Mouse (Mus musculus): Measurements from ENCODE around the gene Vash1. TPM values are rescaled to one million over a fixed set of nuclear protein-coding genes. Genes with fewer than 3 reads are reported as not detected.

Vash1 gene
- 10 to 100 TPM in 1 of 2 experiments, 1 to 10 TPM in 1; 9.2 to 18.5 TPM for total RNA-seq (2021)
- long read RNA-seq, experiment 1 = 0 reads
- long read RNA-seq, experiment 2 = 0 reads

DNA sequence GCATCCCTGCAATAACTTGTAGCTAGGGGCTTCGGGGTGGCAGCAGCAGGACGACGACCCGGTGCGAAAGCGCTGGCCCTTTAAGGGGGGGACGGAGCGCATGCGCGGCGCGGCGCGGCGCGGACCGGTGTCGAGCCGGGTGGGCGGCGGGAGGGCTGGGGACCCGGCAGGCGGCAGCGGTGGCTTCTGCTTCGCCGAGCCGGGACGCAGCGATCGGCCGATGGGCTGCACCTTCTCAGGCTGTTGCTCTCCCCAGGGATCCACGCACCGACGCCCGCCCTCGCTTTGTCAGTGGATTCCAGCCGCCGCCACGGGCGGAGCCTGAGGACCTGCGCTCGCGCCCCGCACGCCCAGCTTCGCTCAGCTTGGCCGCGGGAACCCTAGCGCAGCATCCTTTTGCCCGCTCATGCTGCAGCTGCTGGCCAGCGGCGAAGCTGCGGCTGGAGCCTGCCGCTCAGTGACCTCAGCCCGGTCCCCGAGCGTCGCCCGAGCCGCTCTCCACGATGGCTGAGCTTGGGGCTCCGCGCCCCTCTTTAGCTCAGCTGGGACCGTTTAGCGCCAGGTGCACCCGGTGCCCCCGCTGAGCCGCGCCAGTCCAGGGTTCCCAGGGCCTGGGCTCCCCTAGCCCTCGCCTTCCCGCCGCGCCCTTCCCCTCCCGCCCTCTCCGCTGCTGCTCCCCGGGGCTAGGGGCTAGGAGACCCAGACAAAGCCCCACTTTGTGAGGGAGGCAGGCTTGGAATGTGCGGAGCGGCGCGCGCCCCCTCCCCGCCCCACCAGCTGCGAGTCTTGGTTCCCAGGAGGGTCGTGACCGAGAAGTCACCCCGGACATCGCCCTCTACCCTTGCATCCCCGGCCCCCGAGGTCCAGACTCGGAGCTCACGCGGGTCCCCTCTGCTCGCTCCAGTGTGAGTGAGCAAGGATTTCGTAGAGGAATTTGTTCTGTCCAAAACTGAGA, at the start of gene Vash1:
Gene Vash1 (plus strand): TSS at position 110 of the 955 bp plus-strand sequence.
- peak; percentile 68 to 80 for DNase-seq

DNA sequence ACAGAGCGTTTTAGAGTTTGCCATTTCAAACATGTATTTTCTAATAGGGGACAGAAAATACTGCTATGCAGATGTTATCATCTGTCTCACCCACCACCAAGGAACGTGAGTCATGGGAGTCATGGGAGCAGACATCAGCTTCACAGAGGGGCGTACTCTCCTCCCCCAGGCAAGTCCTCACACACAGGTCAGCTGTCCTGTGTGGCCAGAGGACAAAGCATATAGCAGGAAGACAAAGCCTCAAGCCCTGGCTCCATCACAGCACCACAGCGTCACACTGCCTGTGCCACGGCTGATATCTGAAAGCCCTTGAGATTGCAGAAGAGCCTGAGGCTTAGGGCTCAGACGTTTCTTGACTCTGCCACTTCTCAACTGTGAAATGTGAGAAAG, 49.7 kb upstream of the Vash1 start:
- no peak for DNase-seq

DNA sequence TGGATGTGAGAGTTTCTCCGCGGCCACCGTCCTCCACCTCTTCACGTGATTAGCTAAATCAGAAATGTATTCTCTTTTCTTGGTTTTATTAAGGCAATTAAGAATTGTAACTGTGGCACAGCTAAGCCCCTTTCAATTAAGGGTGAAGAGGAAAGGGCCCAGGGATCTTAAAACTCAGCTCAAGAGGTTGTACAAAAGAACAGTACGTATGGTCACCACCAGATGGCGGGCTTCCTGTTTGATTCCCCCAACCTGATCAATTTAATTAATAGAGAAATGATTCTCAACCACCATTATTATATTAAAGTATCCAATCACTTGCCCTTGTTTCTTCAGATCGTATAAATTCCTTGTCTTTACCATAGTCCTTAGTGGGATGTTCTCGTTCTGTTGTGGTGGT, 36.7 kb upstream of the Vash1 start:
- peak in 1 of 2 experiments; percentile 34 for DNase-seq

DNA sequence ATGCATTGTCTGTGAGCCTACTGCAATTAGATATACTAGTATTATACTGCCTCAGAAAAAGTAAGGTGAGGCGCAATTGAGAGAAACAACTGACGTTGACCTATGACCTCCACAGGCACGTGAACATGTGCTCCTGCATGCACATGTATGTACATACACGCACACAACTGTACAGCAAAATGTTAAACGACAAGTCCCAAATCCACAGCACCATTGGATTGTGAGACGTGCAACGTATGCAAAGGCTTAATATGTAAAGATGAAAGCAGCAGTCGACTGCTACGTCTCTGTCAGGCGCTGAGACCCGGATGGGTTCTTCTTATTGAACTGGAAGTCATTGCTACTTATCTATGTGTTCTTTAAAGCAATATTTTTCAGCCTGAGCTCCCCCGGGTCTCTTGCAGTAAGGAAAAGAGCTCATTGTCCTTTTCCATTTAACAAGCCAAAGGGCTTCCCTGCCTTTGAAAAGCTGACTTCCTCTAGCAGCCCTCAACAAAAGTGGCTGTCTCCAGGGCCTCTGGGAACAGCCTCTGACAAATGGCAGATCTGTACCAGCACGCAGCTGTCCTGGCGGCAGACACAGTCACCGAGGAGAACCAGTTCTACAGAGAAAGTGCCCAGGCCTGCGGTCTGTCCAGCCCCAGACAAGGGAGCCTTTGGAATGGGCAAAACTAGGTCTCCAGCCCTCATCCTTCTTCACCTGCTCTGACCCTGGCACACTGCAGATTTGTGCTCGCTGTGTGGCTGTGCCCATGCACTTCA, 33.8 kb upstream of the Vash1 start:
- DNase-seq = no peak

DNA sequence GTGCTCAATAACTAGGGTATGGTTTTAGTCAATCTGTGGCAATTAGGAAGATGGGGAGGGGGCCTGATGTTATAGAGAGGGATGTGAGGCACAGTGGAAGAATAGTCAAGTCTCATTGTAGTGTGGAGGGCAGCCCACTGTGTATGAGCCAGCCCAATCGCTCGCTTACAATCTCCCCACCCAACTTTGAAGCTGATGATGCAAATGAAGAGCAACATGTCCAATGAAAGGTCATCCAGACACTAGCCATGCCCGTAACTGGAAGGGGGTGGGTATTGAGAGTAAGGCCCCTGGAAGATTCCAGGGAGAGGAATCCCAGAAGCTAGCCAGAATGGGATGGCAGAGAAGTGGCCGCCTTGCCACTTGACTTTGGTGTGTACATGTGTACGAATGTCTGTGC, 33.0 kb upstream of the Vash1 start:
- no peak for DNase-seq

DNA sequence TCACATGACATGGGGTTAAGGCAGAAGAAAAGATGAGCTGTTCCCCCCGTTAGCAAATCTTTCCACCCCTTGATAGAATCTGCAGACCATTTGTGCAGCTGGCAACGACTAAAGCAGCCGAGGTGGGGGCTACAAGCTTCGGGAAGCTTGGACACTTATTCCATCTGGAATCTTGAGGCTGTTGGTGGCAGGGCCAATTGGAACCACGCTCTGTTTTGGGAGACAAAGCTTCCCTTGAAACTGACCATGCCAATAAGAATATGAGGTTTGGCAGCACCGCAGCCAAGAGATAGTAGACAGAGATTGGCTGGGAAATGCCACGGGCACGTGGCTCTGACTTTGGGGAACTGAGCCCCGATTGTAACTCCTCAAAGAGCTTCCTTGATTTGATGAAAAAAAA, 31.7 kb upstream of the Vash1 start:
- DNase-seq = peak; percentile 29 to 44

DNA sequence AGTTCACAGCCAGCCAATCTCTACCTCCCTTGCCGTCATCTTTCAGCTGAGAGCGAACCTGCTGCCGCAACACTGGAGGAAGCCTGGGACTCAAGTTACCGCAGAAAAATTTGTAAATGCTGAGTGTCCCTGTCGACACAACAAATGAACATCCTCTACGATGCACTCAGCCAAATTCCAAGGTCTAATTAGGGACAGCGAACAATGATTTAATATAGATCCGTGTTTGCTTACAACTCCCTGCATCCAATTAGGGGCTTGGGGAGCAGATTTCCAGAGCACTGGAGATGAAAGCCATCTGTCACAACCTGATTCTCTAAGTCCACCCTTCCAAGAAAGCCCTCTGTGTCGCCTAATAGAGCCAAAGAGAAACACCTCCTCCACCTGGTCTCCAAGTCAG, 31.2 kb upstream of the Vash1 start:
- DNase-seq = no peak

DNA sequence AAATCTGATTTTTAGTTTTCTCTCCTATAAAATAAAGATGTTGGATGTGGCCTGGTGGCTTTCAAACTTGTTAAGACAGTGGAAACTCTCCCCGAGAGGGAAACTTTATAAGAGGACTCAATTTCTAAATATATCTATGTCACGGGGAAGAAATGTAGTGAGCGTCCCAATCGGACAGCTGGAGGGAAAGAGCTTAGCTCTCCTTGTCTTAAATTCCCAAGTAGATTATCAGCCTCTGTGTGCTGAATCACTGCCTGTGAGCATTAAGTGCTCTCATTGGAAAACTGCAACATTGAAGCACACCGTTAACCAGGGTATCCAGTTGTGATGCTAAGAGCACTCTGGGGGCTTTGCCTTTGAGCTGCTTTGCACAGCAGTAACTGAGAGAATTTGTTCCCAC, 30.8 kb upstream of the Vash1 start:
- DNase-seq = peak; percentile 10 to 13

DNA sequence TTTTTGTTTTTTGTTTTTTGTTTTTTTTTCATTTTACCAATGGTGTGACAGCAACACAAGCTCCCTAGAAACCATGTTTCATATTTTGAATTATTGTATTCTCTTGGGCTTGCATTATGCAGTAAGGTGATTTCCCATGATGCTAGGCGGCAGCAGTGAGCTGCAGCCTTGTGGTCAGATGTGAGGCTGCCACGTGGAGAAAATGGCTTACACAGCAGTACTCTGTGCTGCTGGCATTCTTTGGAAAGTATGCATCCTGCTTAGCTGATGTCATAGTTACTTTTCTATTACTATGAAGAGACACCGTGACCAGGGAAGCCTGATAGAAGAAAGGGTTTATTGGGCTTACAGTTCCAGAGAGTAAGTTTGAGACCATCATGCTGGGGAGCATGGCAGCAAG, 30.0 kb upstream of the Vash1 start:
- DNase-seq = no peak

DNA sequence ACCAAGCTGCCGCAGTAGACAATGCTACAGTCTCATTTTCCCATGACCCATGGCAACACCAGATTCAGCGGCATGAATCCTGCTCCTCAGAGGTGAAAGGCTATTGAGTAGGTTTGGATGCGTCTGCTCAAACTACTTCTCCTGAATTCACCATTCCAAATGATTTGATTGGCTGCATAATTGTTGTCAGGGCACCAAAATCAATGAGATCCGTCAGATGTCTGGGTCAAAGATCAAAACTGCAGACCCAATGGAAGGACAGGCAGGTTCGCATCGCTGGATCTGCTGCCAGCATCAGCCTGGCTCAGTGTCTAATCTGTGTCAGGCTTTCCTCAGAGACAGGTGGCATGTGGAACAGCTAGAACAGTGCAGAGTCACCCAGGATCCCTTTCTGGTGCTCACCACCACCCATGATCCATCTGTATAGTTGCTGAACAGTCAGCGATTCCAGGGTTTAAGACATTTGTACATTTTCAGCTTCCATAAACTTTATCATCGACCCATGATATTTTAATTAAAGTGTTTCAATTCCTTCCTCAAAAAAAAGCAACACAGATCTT, 27.1 kb upstream of the Vash1 start:
- DNase-seq = no peak

DNA sequence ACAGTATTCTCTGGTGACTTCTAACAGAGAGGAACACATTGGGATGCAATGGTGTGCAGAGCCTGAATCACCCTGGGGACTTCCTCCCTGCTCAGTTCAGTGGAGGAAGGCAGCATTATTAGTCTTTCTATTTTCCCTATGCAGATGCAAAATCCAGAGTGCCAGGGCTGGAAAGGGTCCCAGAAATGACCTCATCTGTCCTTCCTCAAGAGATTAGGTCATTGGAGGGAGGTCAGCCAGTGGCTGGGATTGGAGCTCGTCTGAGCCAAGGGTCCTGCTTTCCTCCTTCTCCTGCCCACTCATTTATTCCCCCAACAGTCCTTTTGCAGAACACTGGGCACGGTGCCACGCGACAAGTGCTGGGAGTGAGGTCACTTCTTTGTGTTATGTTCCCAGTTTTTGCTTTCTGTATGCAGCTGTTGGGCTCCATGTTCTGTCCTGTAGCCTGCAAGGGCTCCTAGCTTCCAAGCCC, 25.9 kb upstream of the Vash1 start:
- DNase-seq = peak; percentile 94 to 95

DNA sequence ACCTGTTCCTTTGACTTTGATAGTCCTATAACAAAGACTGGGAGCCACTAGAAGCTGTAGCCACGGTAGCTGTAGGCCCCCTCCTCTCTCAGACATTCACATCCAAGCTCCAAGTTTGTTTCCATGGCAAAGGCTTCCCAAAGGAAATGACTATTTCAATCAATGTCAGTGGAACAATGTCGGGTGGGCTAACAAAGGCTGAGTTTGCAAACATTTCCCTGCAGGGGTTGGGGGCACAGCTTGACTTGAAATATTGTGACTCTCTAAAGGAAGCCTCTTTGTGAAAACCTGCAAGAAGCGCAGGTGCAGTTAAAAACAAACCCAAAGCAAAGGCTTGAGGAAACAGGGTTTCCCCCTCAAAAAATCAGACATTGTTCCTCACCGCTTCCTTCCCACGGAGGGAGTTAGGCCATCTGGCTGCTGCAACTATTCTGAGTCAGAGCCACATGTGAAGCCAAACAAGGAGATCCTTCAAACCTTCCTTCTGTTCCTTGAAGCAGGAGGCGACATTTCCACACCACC, 19.0 kb upstream of the Vash1 start:
- DNase-seq = no peak

DNA sequence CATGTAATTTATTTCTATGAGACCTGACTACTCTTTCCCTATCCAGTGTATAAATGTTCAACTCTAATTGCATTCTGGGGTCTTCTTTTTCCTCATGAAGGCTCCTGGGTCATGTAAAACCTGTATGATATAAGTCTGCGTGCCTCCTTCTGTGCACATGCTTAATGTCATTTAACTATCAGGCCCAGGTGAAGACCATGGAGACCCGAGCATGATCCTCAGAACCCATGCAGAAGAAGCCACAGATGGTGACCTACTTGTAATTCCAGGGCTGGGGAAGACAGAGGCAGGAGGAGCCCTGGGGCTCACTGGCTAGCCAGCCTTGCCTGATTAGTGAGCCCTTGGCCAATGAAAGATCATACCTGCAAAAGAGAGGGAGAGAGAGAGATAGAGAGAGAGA, 18.0 kb upstream of the Vash1 start:
- no peak for DNase-seq

DNA sequence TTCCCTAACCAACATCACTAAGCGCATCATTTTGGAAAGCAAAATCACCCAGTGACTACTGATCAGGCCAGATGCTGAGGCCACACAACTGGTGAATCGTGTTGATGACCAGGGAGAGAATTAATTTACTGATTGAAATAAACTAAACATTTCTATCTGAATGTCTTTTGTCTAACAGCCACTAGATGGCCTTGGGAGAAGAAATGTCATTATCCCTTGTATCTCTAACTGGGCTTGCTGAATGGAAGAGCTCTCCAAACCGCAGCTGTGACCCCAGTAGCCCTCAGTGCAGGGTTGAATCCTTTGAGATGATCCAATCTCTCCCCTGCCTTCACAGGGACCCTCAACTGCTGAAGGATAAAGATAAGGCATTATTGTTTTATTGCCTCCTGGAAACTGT, 12.8 kb upstream of the Vash1 start:
- DNase-seq = no peak

DNA sequence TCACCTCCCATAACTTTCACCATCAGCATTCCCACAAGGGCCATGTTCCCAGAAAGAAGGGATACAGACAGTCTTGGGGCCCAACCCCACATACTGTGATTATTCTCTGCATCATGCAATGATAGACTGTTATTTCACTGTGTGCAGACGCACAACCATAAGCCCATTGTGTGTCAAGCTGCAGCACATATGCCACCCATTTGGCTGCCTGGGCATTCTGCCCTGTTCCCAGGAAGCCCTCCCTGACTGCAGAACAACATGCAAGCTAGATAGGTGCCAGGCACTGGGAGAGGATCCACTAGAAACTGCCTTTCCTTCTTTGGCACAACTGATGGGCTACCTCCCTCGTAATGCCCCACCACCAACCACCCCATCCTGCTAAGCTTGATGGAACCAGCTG, 10.1 kb upstream of the Vash1 start:
- no peak for DNase-seq

DNA sequence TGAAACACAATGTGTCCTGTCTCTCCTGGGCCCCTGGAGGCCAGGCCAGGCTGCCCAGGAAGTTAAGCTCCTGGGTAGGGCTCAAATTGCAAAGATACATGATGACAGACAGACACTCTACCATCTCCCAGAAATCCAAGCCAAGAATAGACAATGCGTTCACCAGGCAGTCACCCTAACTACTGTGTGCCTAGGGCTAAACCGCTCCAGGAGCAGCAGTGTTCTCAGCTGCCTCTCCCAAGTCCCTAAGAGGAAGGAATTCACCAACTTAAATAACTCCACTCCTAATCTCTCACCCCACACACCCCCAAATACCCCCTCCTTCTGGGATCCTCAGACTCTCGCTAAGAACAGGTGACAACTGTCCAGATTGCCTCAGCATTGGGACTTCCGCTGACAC, 6.4 kb upstream of the Vash1 start:
- no peak for DNase-seq

DNA sequence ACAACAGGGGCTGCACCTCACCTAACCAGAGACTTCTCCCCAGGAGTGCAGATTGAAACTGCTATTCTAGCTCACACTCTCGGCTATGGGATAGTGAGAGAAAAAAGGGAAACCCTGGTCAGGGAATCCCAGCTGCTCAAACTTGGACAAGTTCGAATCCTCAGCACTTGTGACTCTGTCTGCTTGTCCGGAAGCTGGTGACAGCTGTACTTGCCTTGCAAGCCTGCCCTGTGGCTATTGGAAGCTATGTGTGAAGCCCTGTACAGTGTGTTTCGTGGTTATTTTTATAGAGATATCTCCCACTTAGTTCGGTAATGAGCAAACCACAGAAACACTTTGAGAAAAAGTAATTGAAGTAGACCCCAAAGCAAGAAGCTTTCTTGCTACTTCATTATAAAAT, 6.0 kb upstream of the Vash1 start:
- DNase-seq = no peak

DNA sequence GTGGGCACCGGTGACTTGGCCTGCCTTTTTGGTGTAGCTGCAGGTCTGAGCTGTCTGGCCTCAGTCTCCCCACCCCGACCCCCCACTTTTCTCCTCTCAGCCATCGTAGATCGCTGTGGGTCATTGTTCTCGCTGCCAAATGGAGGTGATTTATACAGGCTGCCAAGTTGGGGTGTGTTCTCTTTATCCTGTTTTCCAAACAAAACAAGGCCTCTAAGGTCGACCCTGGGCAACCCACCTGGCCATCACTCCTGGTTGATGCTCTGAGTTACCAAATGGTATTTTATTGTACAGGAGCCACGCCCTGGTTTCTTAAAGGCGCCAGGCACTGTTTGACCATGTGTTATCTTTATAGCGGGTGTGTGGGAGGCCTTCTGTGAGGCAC, 1.0 kb downstream of the Vash1 start:
- DNase-seq = no peak

DNA sequence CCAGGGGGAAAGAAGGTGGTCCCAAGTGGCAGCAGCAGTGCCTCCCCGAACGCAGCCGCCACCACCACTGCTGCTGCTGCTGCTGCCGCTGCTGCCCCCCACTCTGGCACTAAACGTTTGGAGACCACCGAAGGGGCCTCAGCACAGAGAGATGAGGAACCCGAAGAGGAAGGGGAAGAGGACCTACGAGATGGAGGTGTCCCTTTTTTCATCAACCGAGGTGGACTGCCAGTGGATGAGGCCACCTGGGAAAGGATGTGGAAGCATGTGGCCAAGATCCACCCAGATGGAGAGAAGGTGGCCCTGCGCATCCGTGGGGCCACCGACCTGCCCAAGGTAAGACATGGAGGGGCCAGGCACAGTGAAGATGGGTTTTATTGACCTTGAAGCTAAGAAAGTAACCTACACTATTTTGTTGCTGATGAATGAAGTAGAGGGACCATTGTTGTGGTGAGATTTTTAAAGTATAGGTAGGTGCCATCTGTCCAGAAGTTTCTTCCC, 1.5 kb downstream of the Vash1 start:
- DNase-seq = no peak

DNA sequence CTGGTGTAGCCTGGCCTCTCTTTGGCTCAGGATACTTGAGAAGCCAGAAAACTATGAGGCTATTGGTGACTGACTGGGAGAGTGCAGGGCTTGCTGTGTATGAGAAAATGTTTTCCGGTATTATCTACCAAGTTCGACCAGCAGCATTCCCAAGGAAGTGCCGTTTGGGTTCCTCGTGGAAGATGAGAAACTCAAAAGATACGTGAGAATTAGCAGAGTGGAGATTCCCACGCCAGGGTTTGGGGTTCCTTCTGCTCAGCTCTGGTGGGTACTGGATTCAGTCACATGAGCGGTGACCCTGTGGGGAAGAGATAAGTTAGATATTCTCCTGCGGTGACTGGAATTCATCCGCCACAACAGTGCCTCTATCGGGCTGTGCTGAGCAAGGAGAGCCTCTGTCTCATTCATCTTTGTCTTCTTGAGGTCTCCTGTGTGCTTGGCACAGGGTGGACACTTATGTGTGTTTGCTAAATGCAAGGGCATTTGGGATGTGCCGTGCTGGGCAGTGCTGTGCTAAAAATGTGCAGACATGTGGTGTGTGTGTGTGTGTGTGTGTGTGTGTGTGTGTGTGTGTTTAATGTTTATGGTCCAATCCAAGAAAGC, 2.2 kb downstream of the Vash1 start:
- DNase-seq = no peak

DNA sequence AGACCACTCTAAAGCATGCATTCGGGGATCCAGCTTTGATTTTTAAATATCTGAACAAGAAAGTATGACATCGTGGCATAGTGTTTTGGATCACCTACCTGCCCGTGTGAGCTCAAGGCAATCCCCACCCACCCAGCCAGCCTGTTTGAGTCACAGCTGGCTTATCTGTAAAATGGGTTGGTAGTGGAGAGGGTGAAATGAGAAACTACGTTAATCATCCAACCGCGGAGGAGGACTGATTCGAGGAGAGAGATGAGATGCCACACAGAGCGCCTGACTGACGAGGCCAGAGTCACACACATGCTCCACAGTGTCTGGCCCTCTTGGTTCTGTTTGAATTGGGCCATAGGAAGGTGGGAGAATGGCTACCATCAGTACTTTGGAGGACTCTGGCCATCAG, 3.1 kb downstream of the Vash1 start:
- no peak for DNase-seq

DNA sequence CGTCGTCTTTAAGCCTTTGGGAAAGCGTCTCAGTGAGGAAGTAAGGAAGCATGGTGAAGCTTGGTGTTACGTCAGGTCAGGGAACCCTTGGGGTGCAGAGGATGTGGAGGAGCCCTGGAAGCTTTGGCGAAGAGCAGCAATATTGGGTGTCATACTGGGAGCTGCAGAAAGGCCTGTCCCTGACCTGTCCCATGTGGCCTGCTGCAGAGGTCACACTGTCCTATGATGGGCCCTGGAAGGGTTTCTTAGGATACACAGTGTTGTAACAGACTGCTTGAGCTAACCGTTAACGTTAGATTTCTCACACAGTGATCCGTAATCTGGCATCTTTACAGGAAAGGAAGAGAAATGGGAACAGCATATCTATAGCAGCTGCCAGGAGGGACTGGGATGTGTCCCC, 3.7 kb downstream of the Vash1 start:
- no peak for DNase-seq

Data from heart, adult 18-20 months (tissue).